Mouse (Mus musculus): ENCODE data around the gene Tbc1d22b. TPM values are rescaled to one million over a fixed set of nuclear protein-coding genes. Genes with fewer than 3 reads are reported as not detected.
"Not testable (repeated sequence)": the region's sequence is repeated elsewhere in the genome, so short reads cannot be mapped to it uniquely, and the experiment has no call there.

Gene Tbc1d22b
- polyA plus RNA-seq, 1 experiment = 15.5 TPM

GRCm38 (mm10) chr17:29601391-29601790 is 51.8 kb downstream of the Tbc1d22b start:
- no peak for DNase-seq (ENCODE audit: low read depth in 1 of 2, low spot score in 2 of 2)
- Histone ChIP-seq H3K4me3 (ENCODE audit: extremely low read depth, insufficient read depth, insufficient read length) (no peak overlapping the region), H3K27me3 (ENCODE audit: control insufficient read depth, insufficient read depth, low read length) (no peaks in the 10 kb centered on the region), H3K4me1 (ENCODE audit: control insufficient read depth, insufficient read depth, insufficient read length) (peaks cover 3% of the 10 kb centered on the region; the same call in 1 of the 2 replicates), H3K27ac (ENCODE audit: insufficient read depth, low read length) (no peak overlapping the region), H3K36me3 (ENCODE audit: control insufficient read depth, insufficient read depth, low read length) (peaks cover 15% of the 10 kb centered on the region)
- no peak for TF ChIP-seq CTCF (IDR thresholded peaks at IDR 0.05; ENCODE audit: extremely low read depth, insufficient read depth, insufficient read length, insufficient replicate concordance)
- 83% methylated on average over 4 of the region's 4 CpGs for WGBS

- H3K36me3 ChIP-seq (ENCODE audit: control insufficient read depth, insufficient read depth, low read length) = peaks cover 15% of the 10 kb centered on the region
- WGBS = 32% methylated on average over 6 of the region's 6 CpGs
- H3K27ac ChIP-seq (ENCODE audit: insufficient read depth, low read length) = no peak overlapping the region
- peak; percentile 17 to 53 for DNase-seq (ENCODE audit: low read depth in 1 of 2, low spot score in 2 of 2)
- no peaks in the 10 kb centered on the region for H3K27me3 ChIP-seq (ENCODE audit: control insufficient read depth, insufficient read depth, low read length)
- no peak for TF ChIP-seq POLR2A (IDR thresholded peaks at IDR 0.05; ENCODE audit: low read depth, low read length)
- peak; percentile 82; the same call in 1 of the 2 replicates for TF ChIP-seq CTCF (IDR thresholded peaks at IDR 0.05; ENCODE audit: extremely low read depth, insufficient read depth, insufficient read length, insufficient replicate concordance)
- no peak overlapping the region for H3K4me3 ChIP-seq (ENCODE audit: extremely low read depth, insufficient read depth, insufficient read length)
- H3K4me1 ChIP-seq (ENCODE audit: control insufficient read depth, insufficient read depth, insufficient read length) = peaks cover 5% of the 10 kb centered on the region; the same call in 1 of the 2 replicates
These were observed 53.7 kb downstream of the Tbc1d22b start for GRCm38 (mm10) chr17:29603283-29603682.

DNA sequence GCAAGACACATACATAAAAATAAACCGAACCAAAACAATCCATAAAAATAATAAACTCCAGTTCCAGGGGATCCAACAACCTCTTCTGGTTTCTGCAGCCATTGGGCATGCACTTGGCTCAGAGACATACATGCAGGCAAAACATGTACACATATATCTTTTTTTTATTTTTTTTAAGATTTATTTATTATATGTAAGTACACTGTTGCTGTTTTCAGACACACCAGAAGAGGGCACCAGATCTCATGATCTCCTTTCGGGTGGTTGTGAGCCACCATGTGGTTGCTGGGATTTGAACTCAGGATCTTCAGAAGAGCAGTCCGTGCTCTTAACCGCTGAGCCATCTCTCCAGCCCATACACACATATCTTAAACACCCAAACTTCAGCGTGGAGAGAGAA is 63.9 kb downstream of the Tbc1d22b start:
- H3K4me1 ChIP-seq (ENCODE audit: control insufficient read depth, insufficient read depth, insufficient read length) = peaks cover 11% of the 10 kb centered on the region; the same call in 1 of the 2 replicates
- DNase-seq (ENCODE audit: low read depth in 1 of 2, low spot score in 2 of 2); H3K4me3 ChIP-seq (ENCODE audit: extremely low read depth, insufficient read depth, insufficient read length); H3K27ac ChIP-seq (ENCODE audit: insufficient read depth, low read length); H3K36me3 ChIP-seq (ENCODE audit: control insufficient read depth, insufficient read depth, low read length); H3K27me3 ChIP-seq (ENCODE audit: control insufficient read depth, insufficient read depth, low read length): not testable (repeated sequence)
- 86% methylated on average over 5 of the region's 5 CpGs for WGBS

- 2% methylated on average over 52 of the region's 52 CpGs for WGBS
- DNase-seq (ENCODE audit: low read depth in 1 of 2, low spot score in 2 of 2) = peak; percentile 90 to 95
- Histone ChIP-seq H3K4me1 (ENCODE audit: control insufficient read depth, insufficient read depth, insufficient read length) (peaks cover 11% of the 10 kb centered on the region; the same call in 1 of the 2 replicates), H3K27me3 (ENCODE audit: control insufficient read depth, insufficient read depth, low read length) (no peaks in the 10 kb centered on the region), H3K36me3 (ENCODE audit: control insufficient read depth, insufficient read depth, low read length) (no peaks in the 10 kb centered on the region), H3K27ac (ENCODE audit: insufficient read depth, low read length) (peak within 1 kb of the TSS; percentile 88), H3K4me3 (ENCODE audit: extremely low read depth, insufficient read depth, insufficient read length) (peak within 1 kb of the TSS; percentile 80)
- TF ChIP-seq CTCF (IDR thresholded peaks at IDR 0.05; ENCODE audit: extremely low read depth, insufficient read depth, insufficient read length, insufficient replicate concordance) (peak; percentile 63; the same call in 1 of the 2 replicates), POLR2A (IDR thresholded peaks at IDR 0.05; ENCODE audit: low read depth, low read length) (no peak)
These were observed 64.8 kb downstream of the Tbc1d22b start, which contains the start of the genes Rnf8 and Gm28043 for GRCm38 (mm10) chr17:29614115-29615023. TSS of gene Rnf8 (plus strand) at chr17:29614790. TSS of gene Gm28043 (plus strand) at chr17:29614876.

- Histone ChIP-seq H3K27ac (ENCODE audit: insufficient read depth, low read length) (peak overlapping the region; percentile 88), H3K36me3 (ENCODE audit: control insufficient read depth, insufficient read depth, low read length) (no peaks in the 10 kb centered on the region), H3K27me3 (ENCODE audit: control insufficient read depth, insufficient read depth, low read length) (no peaks in the 10 kb centered on the region), H3K4me3 (ENCODE audit: extremely low read depth, insufficient read depth, insufficient read length) (peak overlapping the region; percentile 80), H3K4me1 (ENCODE audit: control insufficient read depth, insufficient read depth, insufficient read length) (peaks cover 11% of the 10 kb centered on the region; the same call in 1 of the 2 replicates)
- under 1% methylated on average over 43 of the region's 43 CpGs for WGBS
- no peak for TF ChIP-seq POLR2A (IDR thresholded peaks at IDR 0.05; ENCODE audit: low read depth, low read length)
- TF ChIP-seq CTCF (IDR thresholded peaks at IDR 0.05; ENCODE audit: extremely low read depth, insufficient read depth, insufficient read length, insufficient replicate concordance) = no peak
- no peak for DNase-seq (ENCODE audit: low read depth in 1 of 2, low spot score in 2 of 2)
These were observed 65.5 kb downstream of the Tbc1d22b start for GRCm38 (mm10) chr17:29615024-29615551.

DNA sequence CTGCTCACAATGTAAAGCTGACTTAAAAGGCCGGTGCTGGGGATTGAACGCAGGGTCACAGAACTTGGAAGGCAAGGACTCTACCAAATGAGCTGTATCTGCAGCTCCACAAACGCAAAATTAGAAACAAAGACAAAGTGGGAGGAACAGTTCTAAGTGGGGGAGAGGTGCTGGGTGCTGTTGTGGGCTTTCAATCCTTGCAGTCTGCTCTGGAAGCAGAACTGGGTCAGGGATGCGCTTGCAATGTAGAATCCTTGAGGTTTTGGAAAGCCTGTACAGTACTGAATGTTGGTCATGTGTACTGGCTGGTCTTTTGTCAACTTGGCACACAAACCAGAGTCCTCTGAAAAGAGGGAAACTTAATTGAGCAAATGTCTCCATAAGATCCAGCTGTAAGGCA is 66.0 kb downstream of the Tbc1d22b start:
- peak overlapping the region; percentile 88; the same call in 1 of the 2 replicates for H3K27ac ChIP-seq (ENCODE audit: insufficient read depth, low read length)

More for the DNA sequence above, 66.0 kb downstream of the Tbc1d22b start:
- WGBS = 15% methylated on average over 4 of the region's 4 CpGs
- no peak for DNase-seq (ENCODE audit: low read depth in 1 of 2, low spot score in 2 of 2)
- Histone ChIP-seq H3K4me1 (ENCODE audit: control insufficient read depth, insufficient read depth, insufficient read length) (peaks cover 11% of the 10 kb centered on the region; the same call in 1 of the 2 replicates), H3K36me3 (ENCODE audit: control insufficient read depth, insufficient read depth, low read length) (no peaks in the 10 kb centered on the region), H3K27me3 (ENCODE audit: control insufficient read depth, insufficient read depth, low read length) (no peaks in the 10 kb centered on the region), H3K4me3 (ENCODE audit: extremely low read depth, insufficient read depth, insufficient read length) (peak overlapping the region; percentile 80)
- TF ChIP-seq CTCF (IDR thresholded peaks at IDR 0.05; ENCODE audit: extremely low read depth, insufficient read depth, insufficient read length, insufficient replicate concordance) (no peak), POLR2A (IDR thresholded peaks at IDR 0.05; ENCODE audit: low read depth, low read length) (no peak)
